Mouse (Mus musculus): ENCODE measurements around the gene Hist3h2a. TPM values are rescaled to one million over a fixed set of nuclear protein-coding genes. Genes with fewer than 3 reads are reported as not detected.

Hist3h2a gene
- polyA plus RNA-seq, 1 experiment: 120 TPM

DNA sequence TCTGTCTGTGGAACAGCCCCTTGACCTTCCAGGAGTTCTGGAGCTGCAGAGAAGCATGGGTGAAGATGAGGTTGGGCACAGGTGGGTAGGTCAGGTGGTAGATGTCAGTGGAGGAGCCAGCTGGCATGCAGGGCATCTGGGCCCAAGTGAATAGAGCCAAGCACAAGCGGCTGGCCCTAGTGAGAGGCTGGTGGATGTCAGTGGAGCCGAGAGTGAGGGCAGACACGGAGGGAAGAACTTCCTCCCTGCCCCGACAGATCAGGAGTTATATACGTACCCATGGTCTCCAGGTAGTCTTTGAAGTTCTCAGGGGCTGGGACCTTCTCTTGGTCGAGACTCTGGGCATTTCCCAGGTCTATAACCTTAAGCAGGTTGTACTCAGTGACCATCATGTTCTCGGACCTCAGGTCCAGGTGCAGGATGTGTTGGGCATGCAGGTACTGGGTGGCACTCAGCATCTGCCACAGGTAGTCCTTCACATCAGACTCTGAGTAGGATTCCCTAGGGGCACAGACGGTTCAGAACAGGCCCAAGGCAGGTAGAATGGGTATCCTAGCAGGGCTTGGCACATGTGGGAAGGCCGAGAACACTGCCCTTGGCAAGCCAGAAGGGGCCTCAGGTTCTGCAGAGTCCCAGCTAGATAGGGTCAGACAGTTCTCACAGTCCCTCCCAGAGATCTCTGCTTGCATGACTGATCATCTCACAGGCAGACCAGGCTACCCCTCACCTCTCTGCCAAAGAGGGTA lies 40.7 kb downstream of the Hist3h2a start:
- no peak for DNase-seq (ENCODE audit: low read depth)

GRCm38 (mm10) chr11:58995807-58996370 lies 41.4 kb downstream of the Hist3h2a start:
- TF ChIP-seq POLR2A (IDR thresholded peaks at IDR 0.05; ENCODE audit: borderline replicate concordance, extremely low read depth, insufficient read depth, insufficient read length, poor library complexity, severe bottlenecking): no peak
- no peak for TF ChIP-seq CTCF (IDR thresholded peaks at IDR 0.05; ENCODE audit: borderline replicate concordance, extremely low read depth, insufficient read depth, insufficient read length)

More for the DNA sequence above, 40.7 kb downstream of the Hist3h2a start:
- TF ChIP-seq CTCF (IDR thresholded peaks at IDR 0.05; ENCODE audit: borderline replicate concordance, extremely low read depth, insufficient read depth, insufficient read length): no peak
- TF ChIP-seq POLR2A (IDR thresholded peaks at IDR 0.05; ENCODE audit: borderline replicate concordance, extremely low read depth, insufficient read depth, insufficient read length, poor library complexity, severe bottlenecking): no peak

DNA sequence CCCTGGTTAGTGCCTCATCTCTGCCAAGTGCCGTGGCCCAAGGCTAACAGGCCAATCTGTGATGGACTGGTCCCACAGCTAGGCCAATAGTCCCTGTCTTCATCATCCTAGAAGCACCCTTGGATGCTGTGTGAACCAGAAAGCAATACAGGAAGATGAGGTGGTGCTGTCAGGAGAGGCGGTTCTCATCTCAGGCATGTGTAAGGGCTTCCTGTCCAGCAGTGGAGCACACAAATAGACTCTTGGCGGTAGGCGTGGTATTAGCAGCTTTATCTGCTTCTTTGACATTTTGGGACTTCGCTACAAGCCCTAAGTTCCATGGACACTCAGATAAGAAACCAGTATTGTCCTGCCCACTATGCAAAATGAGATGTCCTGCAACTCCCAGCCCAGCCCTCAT lies 43.1 kb downstream of the Hist3h2a start:
- DNase-seq (ENCODE audit: low read depth): no peak
- no peak for TF ChIP-seq CTCF (IDR thresholded peaks at IDR 0.05; ENCODE audit: borderline replicate concordance, extremely low read depth, insufficient read depth, insufficient read length)
- no peak for TF ChIP-seq POLR2A (IDR thresholded peaks at IDR 0.05; ENCODE audit: borderline replicate concordance, extremely low read depth, insufficient read depth, insufficient read length, poor library complexity, severe bottlenecking)

More at GRCm38 (mm10) chr11:58995807-58996370, 41.4 kb downstream of the Hist3h2a start:
- DNase-seq (ENCODE audit: low read depth): no peak

- TF ChIP-seq CTCF (IDR thresholded peaks at IDR 0.05; ENCODE audit: borderline replicate concordance, extremely low read depth, insufficient read depth, insufficient read length): no peak
- TF ChIP-seq POLR2A (IDR thresholded peaks at IDR 0.05; ENCODE audit: borderline replicate concordance, extremely low read depth, insufficient read depth, insufficient read length, poor library complexity, severe bottlenecking): no peak
- no peak for DNase-seq (ENCODE audit: low read depth)
These were observed 44.7 kb downstream of the Hist3h2a start for GRCm38 (mm10) chr11:58999158-58999557.

DNA sequence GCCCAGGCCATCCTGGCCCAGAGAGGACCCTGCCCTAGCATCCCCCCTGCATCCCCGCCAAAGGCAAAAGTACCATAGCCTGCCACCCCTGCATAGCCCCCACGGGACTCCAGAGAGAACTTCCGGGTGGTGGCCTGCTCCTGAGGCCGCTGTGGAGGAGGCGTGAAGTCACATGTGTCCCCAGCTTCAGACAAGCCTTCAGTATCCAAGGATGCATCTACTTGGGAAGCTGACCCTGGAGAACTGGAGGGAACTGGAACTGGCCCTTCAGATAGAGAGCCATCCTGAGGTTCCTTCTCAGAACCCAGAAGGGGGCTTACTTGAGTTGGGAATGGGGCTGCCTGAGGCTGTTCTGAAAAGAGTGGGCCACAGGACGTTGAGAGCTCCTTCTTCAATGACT lies 45.3 kb downstream of the Hist3h2a start:
- no peak for TF ChIP-seq POLR2A (IDR thresholded peaks at IDR 0.05; ENCODE audit: borderline replicate concordance, extremely low read depth, insufficient read depth, insufficient read length, poor library complexity, severe bottlenecking)
- no peak for TF ChIP-seq CTCF (IDR thresholded peaks at IDR 0.05; ENCODE audit: borderline replicate concordance, extremely low read depth, insufficient read depth, insufficient read length)
- DNase-seq (ENCODE audit: low read depth): no peak

GRCm38 (mm10) chr11:59000635-59001034 lies 46.1 kb downstream of the Hist3h2a start:
- no peak for TF ChIP-seq POLR2A (IDR thresholded peaks at IDR 0.05; ENCODE audit: borderline replicate concordance, extremely low read depth, insufficient read depth, insufficient read length, poor library complexity, severe bottlenecking)
- TF ChIP-seq CTCF (IDR thresholded peaks at IDR 0.05; ENCODE audit: borderline replicate concordance, extremely low read depth, insufficient read depth, insufficient read length): no peak
- DNase-seq (ENCODE audit: low read depth): no peak

GRCm38 (mm10) chr11:59002327-59003079 lies 48.0 kb downstream of the Hist3h2a start:
- TF ChIP-seq CTCF (IDR thresholded peaks at IDR 0.05; ENCODE audit: borderline replicate concordance, extremely low read depth, insufficient read depth, insufficient read length) (no peak), POLR2A (IDR thresholded peaks at IDR 0.05; ENCODE audit: borderline replicate concordance, extremely low read depth, insufficient read depth, insufficient read length, poor library complexity, severe bottlenecking) (no peak)
- no peak for DNase-seq (ENCODE audit: low read depth)

Other genes starting within 250 kb of the Hist3h2a start
- gene Olfr318, start 230.7 kb upstream of the Hist3h2a start, polyA plus RNA-seq (2012; rRNA removed): not detected in 2 replicates
- gene Olfr317, start 215.5 kb upstream of the Hist3h2a start, polyA plus RNA-seq (2012; rRNA removed): 0.20 and 0.27 TPM in 2 replicates
- not detected in 2 replicates for gene Olfr316, start 202.0 kb upstream of the Hist3h2a start, polyA plus RNA-seq (2012; rRNA removed)
- not detected in 2 replicates for gene Olfr315, start 181.5 kb upstream of the Hist3h2a start, polyA plus RNA-seq (2012; rRNA removed)
- not detected in 2 replicates for gene Olfr314, start 171.7 kb upstream of the Hist3h2a start, polyA plus RNA-seq (2012; rRNA removed)
- 1.1 and 2.4 TPM in 2 replicates for gene Fam183b, start 152.7 kb upstream of the Hist3h2a start, polyA plus RNA-seq (2012; rRNA removed)
- not detected in 2 replicates for gene Olfr313, start 139.7 kb upstream of the Hist3h2a start, polyA plus RNA-seq (2012; rRNA removed)
- not detected in 2 replicates for gene Olfr312, start 125.4 kb upstream of the Hist3h2a start, polyA plus RNA-seq (2012; rRNA removed)
- gene Olfr311, start 115.4 kb upstream of the Hist3h2a start, polyA plus RNA-seq (2012; rRNA removed): 0.06 TPM in 1 of 2 replicates, not detected in the other
- 22.2 and 28.2 TPM in 2 replicates for gene Gm12258, start 107.5 kb upstream of the Hist3h2a start, polyA plus RNA-seq (2012; rRNA removed)
- gene 2810021J22Rik, start 87.5 kb upstream of the Hist3h2a start, polyA plus RNA-seq (2012; rRNA removed): 8.7 and 10.0 TPM in 2 replicates
- gene Zfp39, start 50.5 kb upstream of the Hist3h2a start, polyA plus RNA-seq (2012; rRNA removed): 4.2 and 6.0 TPM in 2 replicates
- 0.01 and 0.04 TPM in 2 replicates for gene Btnl10, start 36.8 kb upstream of the Hist3h2a start, polyA plus RNA-seq (2012; rRNA removed)
- gene Rnf187, start 15.8 kb upstream of the Hist3h2a start, polyA plus RNA-seq (2012; rRNA removed): 664 and 715 TPM in 2 replicates
- gene Hist3h2ba, start 5.8 kb upstream of the Hist3h2a start, polyA plus RNA-seq (2012; rRNA removed): 726 and 1,077 TPM in 2 replicates
- gene Trim17, start within 50 bp of the Hist3h2a start, polyA plus RNA-seq (2012; rRNA removed): 2.1 and 2.2 TPM in 2 replicates
- gene Trim11, start 23.4 kb downstream of the Hist3h2a start, polyA plus RNA-seq (2012; rRNA removed): 25.8 and 30.6 TPM in 2 replicates
- 0.77 and 1.4 TPM in 2 replicates for gene Obscn, start 181.7 kb downstream of the Hist3h2a start, polyA plus RNA-seq (2012; rRNA removed)
- 7.8 and 8.5 TPM in 2 replicates for gene Iba57, start 209.1 kb downstream of the Hist3h2a start, polyA plus RNA-seq (2012; rRNA removed)
- 0.87 and 1.1 TPM in 2 replicates for gene Gjc2, start 228.5 kb downstream of the Hist3h2a start, polyA plus RNA-seq (2012; rRNA removed)
- gene Guk1, start 237.5 kb downstream of the Hist3h2a start, polyA plus RNA-seq (2012; rRNA removed): 145 and 172 TPM in 2 replicates
- gene Mrpl55, start 247.8 kb downstream of the Hist3h2a start, polyA plus RNA-seq (2012; rRNA removed): 45.5 and 58.2 TPM in 2 replicates